Mouse (Mus musculus) heart, adult 2 months (tissue): ENCODE measurements around the gene Sap30l. TPM values are rescaled to one million over a fixed set of nuclear protein-coding genes. Genes with fewer than 3 reads are reported as not detected.

Experiments
- DNase-seq, 2 experiments: peaks; one replicate each; pipeline ENCODE4 v3.0.0; 2021
- H3K27ac ChIP-seq: fragments of 200-600 bp; 2 replicates; pipeline ENCODE4 v1.8.1; 2022
- H3K27me3 ChIP-seq: fragments of 200-500 bp; 2 replicates; pipeline ENCODE4 v1.6.1; 2012; ENCODE audit warnings: mild to moderate bottlenecking, low read length, inconsistent platforms, mixed read lengths; ENCODE audit not compliant: control insufficient read depth, insufficient read depth
- H3K36me3 ChIP-seq: fragments of 200-500 bp; 2 replicates; pipeline ENCODE4 v1.6.1; 2012; ENCODE audit warnings: low read length, inconsistent platforms; ENCODE audit not compliant: control insufficient read depth, insufficient read depth
- H3K4me1 ChIP-seq: fragments of 200-500 bp; 2 replicates; pipeline ENCODE4 v1.6.1; 2011; ENCODE audit warnings: low read length; ENCODE audit not compliant: control insufficient read depth, insufficient read depth
- H3K4me3 ChIP-seq: fragments of 200-600 bp; 2 replicates; pipeline ENCODE4 v1.8.1; 2022
- H3K79me2 ChIP-seq: fragments of 200-500 bp; replicated peaks from 2 replicates; pipeline ENCODE4 v1.6.1; 2012; ENCODE audit warnings: mild to moderate bottlenecking, inconsistent platforms, low read length, moderate library complexity, mixed read lengths; ENCODE audit not compliant: control insufficient read depth, insufficient read depth
- H3K9ac ChIP-seq: fragments of 200-500 bp; 2 replicates; pipeline ENCODE4 v1.6.1; 2012; ENCODE audit warnings: low read depth, mild to moderate bottlenecking, control low read depth, inconsistent platforms, low read length, mixed read lengths
- CTCF ChIP-seq: fragments of 200-600 bp; IDR thresholded peaks from 2 replicates; pipeline ENCODE4 v1.8.1; 2022; ENCODE audit warnings: antibody characterized with exemption, mild to moderate bottlenecking, moderate library complexity
- EP300 ChIP-seq: fragments of 200-500 bp; IDR thresholded peaks from 2 replicates; pipeline ENCODE4 v1.6.1; 2011; ENCODE audit warnings: low read depth, low read length, control low read depth; ENCODE audit not compliant: insufficient read depth
- POLR2A ChIP-seq: fragments of 200-500 bp; IDR thresholded peaks from 2 replicates; pipeline ENCODE4 v1.6.1; 2011; ENCODE audit warnings: mild to moderate bottlenecking, low read depth, low read length, control low read depth; ENCODE audit not compliant: insufficient read depth
- WGBS: fragments of 180-500 bp; shearing (Covaris S2); methylation state at CpG from one replicate; pipeline ENCODE4 v1.1.7; 2018; 5-methylcytosine and 5-hydroxymethylcytosine counted together
- intact Hi-C: fragments of 180-260 bp; cut with DNase I; formaldehyde crosslinking; loops from one replicate; pipeline ENCODE4 v1.15.1; 2025
- polyA plus RNA-seq: library from polyadenylated mRNA; depleted of rRNA; stranded (reverse); fragments of >200 nt; gene quantifications from 2 replicates; pipeline ENCODE4 v1.2.3, GENCODE M21; 2012; rRNA removed
- total RNA-seq, 2 experiments: library from RNA; stranded (reverse); gene quantifications; 2 replicates each; pipeline ENCODE4 v1.2.3; 2021

Sap30l gene
- total and polyA plus RNA-seq, 3 experiments = 21.2 to 49.2 (median 43.2) TPM

DNA sequence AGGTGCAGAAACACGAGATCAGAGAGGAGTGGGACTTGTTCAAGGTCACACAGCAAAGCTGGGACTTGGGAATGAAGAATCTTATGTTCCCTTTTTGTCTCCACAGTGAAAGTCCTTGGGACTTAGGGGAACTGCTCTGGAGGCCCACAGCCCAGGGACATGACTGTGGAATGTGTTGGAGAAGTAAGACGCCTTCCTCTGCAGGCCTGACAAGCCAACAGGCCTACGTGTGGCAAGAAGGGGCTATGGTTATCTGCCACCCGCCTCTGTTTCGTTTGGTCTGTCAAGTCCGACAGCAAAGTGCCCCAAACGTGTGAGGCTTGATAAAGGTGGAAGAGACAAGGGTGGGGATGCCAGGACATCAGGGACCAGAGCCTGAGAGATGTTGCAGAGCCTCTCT is 46.0 kb downstream of the Sap30l start:
- Histone ChIP-seq H3K4me3 (no peak overlapping the region), H3K9ac (no peak overlapping the region), H3K4me1 (no peaks in the 10 kb centered on the region), H3K27me3 (no peaks in the 10 kb centered on the region), H3K27ac (no peak overlapping the region), H3K36me3 (no peaks in the 10 kb centered on the region), H3K79me2 (no peaks in the 10 kb centered on the region)
- 34% methylated on average over 7 of the region's 7 CpGs for WGBS
- DNase-seq = no peak
- intact Hi-C loops = no loop called here
- TF ChIP-seq POLR2A (no peak), CTCF (no peak), EP300 (no peak)

DNA sequence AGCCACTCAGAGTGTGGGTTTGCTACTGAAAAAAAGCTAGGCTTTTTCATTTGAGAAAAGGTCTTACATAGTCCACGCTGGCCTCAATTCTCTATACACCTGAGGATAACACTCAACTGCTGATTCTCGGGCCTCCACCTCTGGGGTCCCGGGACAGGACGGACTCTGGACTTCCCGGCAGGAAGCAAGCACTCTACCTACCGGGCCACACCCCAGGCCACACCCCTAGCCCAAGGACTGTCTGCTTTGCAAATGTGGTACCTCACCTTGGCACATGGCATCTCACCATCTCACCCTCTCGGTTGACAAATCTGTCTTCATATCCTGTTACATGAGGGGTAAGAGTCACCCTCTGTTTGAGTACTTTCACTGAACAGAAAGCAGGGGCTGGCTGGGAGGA is 48.9 kb downstream of the Sap30l start:
- H3K36me3 ChIP-seq = no peaks in the 10 kb centered on the region
- WGBS = 53% methylated on average over 7 of the region's 7 CpGs
- intact Hi-C loops = no loop called here

DNA sequence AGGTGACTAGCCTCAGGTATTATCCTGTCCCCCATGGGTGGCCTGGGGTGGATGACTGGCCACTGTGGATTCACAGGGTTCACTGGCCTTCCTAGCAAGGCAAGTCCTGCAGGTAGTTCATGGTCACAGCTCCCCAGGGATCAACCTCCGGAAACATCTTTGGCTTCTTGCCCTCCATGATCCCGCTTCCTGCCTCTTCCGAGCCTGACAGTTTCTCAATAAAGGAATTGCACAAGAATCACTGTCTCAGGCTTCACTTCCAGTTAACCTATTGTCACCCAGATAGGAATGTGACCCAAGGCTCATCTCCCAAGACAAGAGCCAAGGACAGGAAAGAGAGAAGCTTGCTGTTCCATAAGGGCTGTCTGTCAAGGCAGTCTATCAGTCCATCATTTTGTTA is 49.5 kb downstream of the Sap30l start:
- intact Hi-C loops = no loop called here

More for the DNA sequence above, 48.9 kb downstream of the Sap30l start:
- Histone ChIP-seq H3K9ac (no peak overlapping the region), H3K27ac (no peak overlapping the region), H3K27me3 (no peaks in the 10 kb centered on the region), H3K79me2 (no peaks in the 10 kb centered on the region), H3K4me1 (no peaks in the 10 kb centered on the region), H3K4me3 (no peak overlapping the region)
- no peak for DNase-seq
- TF ChIP-seq EP300 = no peak
- TF ChIP-seq POLR2A = no peak
- no peak for TF ChIP-seq CTCF

GRCm38 (mm10) chr11:57853571-57853970 is 52.1 kb downstream of the Sap30l start:
- Histone ChIP-seq H3K9ac (no peak overlapping the region), H3K36me3 (no peaks in the 10 kb centered on the region), H3K79me2 (no peaks in the 10 kb centered on the region), H3K4me3 (no peak overlapping the region), H3K4me1 (no peaks in the 10 kb centered on the region), H3K27me3 (no peaks in the 10 kb centered on the region), H3K27ac (no peak overlapping the region)
- DNase-seq = no peak
- intact Hi-C loops = no loop called here
- no peak for TF ChIP-seq POLR2A
- WGBS = 72% methylated on average over 6 of the region's 6 CpGs

More for the DNA sequence above, 49.5 kb downstream of the Sap30l start:
- Histone ChIP-seq H3K27me3 (no peaks in the 10 kb centered on the region), H3K36me3 (no peaks in the 10 kb centered on the region), H3K79me2 (no peaks in the 10 kb centered on the region), H3K4me1 (no peaks in the 10 kb centered on the region), H3K4me3 (no peak overlapping the region), H3K27ac (no peak overlapping the region), H3K9ac (no peak overlapping the region)
- TF ChIP-seq POLR2A (no peak), EP300 (no peak), CTCF (no peak)
- no peak for DNase-seq
- WGBS = 26% methylated on average over 3 of the region's 3 CpGs

- H3K79me2 ChIP-seq = no peaks in the 10 kb centered on the region
- no peaks in the 10 kb centered on the region for H3K27me3 ChIP-seq
- WGBS = 63% methylated on average over 4 of the region's 4 CpGs
- H3K4me3 ChIP-seq = no peak overlapping the region
- H3K27ac ChIP-seq = no peak overlapping the region
- no peak overlapping the region for H3K9ac ChIP-seq
- H3K4me1 ChIP-seq = no peaks in the 10 kb centered on the region
- intact Hi-C loops = no loop called here
- no peaks in the 10 kb centered on the region for H3K36me3 ChIP-seq
- TF ChIP-seq CTCF (no peak), EP300 (no peak), POLR2A (no peak)
- DNase-seq = no peak
Measured at GRCm38 (mm10) chr11:57857709-57858108, 56.3 kb downstream of the Sap30l start.

Other genes with a start within 250 kb of the Sap30l start
- gene Galnt10, start 156.2 kb upstream of the Sap30l start, total RNA-seq = 1 to 10 TPM; 5.6 to 8.7 TPM
- 5.2 and 5.5 TPM in 2 replicates for gene Galnt10, start 156.2 kb upstream of the Sap30l start, polyA plus RNA-seq
- gene Hand1, start 31.2 kb downstream of the Sap30l start, total RNA-seq = not detected
- gene Hand1, start 31.2 kb downstream of the Sap30l start, polyA plus RNA-seq = not detected in 2 replicates
- gene Larp1, start 207.4 kb downstream of the Sap30l start, total RNA-seq = 10 to 100 TPM; 57.4 to 63.4 TPM
- gene Larp1, start 207.4 kb downstream of the Sap30l start, polyA plus RNA-seq = 26.5 and 35.7 TPM in 2 replicates